Mouse (Mus musculus) liver, embryonic 14.5 days (tissue): ENCODE data around the gene Gck. TPM values are rescaled to one million over a fixed set of nuclear protein-coding genes. Genes with fewer than 3 reads are reported as not detected.

Experiments used
- ATAC-seq: fragments of 200-750 bp; cut with Nextera tagmentation; 2 replicates; pipeline ENCODE4 v1.8.0; 2017; ENCODE audit warnings: moderate number of reproducible peaks, mild to moderate bottlenecking, moderate library complexity; ENCODE audit not compliant: insufficient read depth
- DNase-seq, 3 experiments: peaks; one replicate each; pipeline ENCODE4 v3.0.0-alpha.2; 2012 to 2013; ENCODE audit warnings: low read depth in 3 of 3, low spot score in 3 of 3
- H3K27ac ChIP-seq: fragments of 300-500 bp; sonication (generic); 2 replicates; pipeline ENCODE4 v1.5.1; 2014; ENCODE audit warnings: moderate library complexity, mild to moderate bottlenecking, control low read depth, inconsistent platforms
- H3K27me3 ChIP-seq: fragments of 300-500 bp; sonication (generic); 2 replicates; pipeline ENCODE4 v1.6.1; 2014; ENCODE audit warnings: mild to moderate bottlenecking, low read length, moderate library complexity; ENCODE audit not compliant: control insufficient read depth, insufficient read depth
- H3K36me3 ChIP-seq: fragments of 300-500 bp; sonication (generic); replicated peaks from 2 replicates; pipeline ENCODE4 v1.6.1; 2014; ENCODE audit warnings: low read depth; ENCODE audit not compliant: control insufficient read depth, insufficient read depth
- H3K4me1 ChIP-seq, 2 experiments: fragments of 200-500 bp in 1 of 2; fragments of 300-500 bp in 1 of 2; sonication (generic) in 1 of 2; replicated peaks; 2 replicates each; pipeline ENCODE4 v1.6.1; 2012 to 2014; ENCODE audit warnings: antibody characterized with exemption in 1 of 2, inconsistent platforms in 1 of 2, low read length in 1 of 2; ENCODE audit not compliant: control insufficient read depth in 2 of 2, insufficient read depth in 2 of 2
- H3K4me2 ChIP-seq: fragments of 300-500 bp; sonication (generic); 2 replicates; pipeline ENCODE4 v1.6.1; 2014; ENCODE audit warnings: low read depth, mild to moderate bottlenecking, control low read depth, moderate library complexity
- H3K4me3 ChIP-seq, 2 experiments: fragments of 200-500 bp in 1 of 2; fragments of 300-500 bp in 1 of 2; sonication (generic) in 1 of 2; 2 replicates each; pipeline ENCODE4 v1.5.1; 2012 to 2014; ENCODE audit warnings: low read depth in 2 of 2, low read length in 2 of 2, mild to moderate bottlenecking in 2 of 2, control low read depth in 1 of 2, inconsistent platforms in 1 of 2, moderate library complexity in 1 of 2; ENCODE audit not compliant: insufficient read depth in 1 of 2
- H3K9ac ChIP-seq: fragments of 300-500 bp; sonication (generic); replicated peaks from 2 replicates; pipeline ENCODE4 v1.6.1; 2014; ENCODE audit warnings: mild to moderate bottlenecking, control low read depth, moderate library complexity
- H3K9me3 ChIP-seq: fragments of 300-500 bp; sonication (generic); 2 replicates; pipeline ENCODE4 v1.6.1; 2016; ENCODE audit warnings: low read length, mixed read lengths; ENCODE audit not compliant: control insufficient read depth
- CTCF ChIP-seq: IDR thresholded peaks from 2 replicates; pipeline ENCODE4 v1.5.1; 2016; ENCODE audit warnings: antibody characterized with exemption, low read depth, control low read depth
- EP300 ChIP-seq: IDR thresholded peaks from 2 replicates; pipeline ENCODE4 v1.6.1; 2016; ENCODE audit warnings: antibody characterized with exemption, low read depth
- WGBS: fragments of 180-500 bp; shearing (Covaris S2); extraction: QIAGEN DNeasy Blood & Tissue Kit; methylation state at CpG from one replicate; pipeline ENCODE4 v1.1.7; 2014; ENCODE audit not compliant: insufficient replicate concordance; 5-methylcytosine and 5-hydroxymethylcytosine counted together
- polyA plus RNA-seq, 2 experiments: library from polyadenylated mRNA; depleted of rRNA in 1 of 2; stranded (reverse) in 1 of 2; unstranded in 1 of 2; fragments of >200 nt; fragmentation: Nextera tagmentation in 1 of 2; extraction: Ambion mirVana in 1 of 2; gene quantifications; 2 replicates each; pipeline versions ENCODE4 v1.2.1 to v1.2.3; 2012 to 2014

The Gck gene
- polyA plus RNA-seq, 2 experiments = 0.15 to 0.20 TPM

- Histone ChIP-seq H3K4me1 (no peaks in the 10 kb centered on the region), H3K9ac (no peak overlapping the region), H3K9me3 (no peaks in the 10 kb centered on the region), H3K27ac (no peak overlapping the region), H3K4me3 (no peak overlapping the region), H3K4me2 (no peak overlapping the region), H3K36me3 (no peaks in the 10 kb centered on the region), H3K27me3 (no peaks in the 10 kb centered on the region)
- ATAC-seq (no peak), DNase-seq (no peak)
- TF ChIP-seq CTCF = no peak
- TF ChIP-seq EP300 = no peak
- 25% methylated on average over 6 of the region's 6 CpGs for WGBS
These were observed 24.2 kb upstream of the Gck start for GRCm38 (mm10) chr11:5974053-5974452.

GRCm38 (mm10) chr11:5973151-5973550 is 23.3 kb upstream of the Gck start:
- H3K9ac ChIP-seq = no peak overlapping the region
- no peaks in the 10 kb centered on the region for H3K4me1 ChIP-seq
- WGBS = 39% methylated on average over 7 of the region's 7 CpGs
- no peaks in the 10 kb centered on the region for H3K27me3 ChIP-seq
- H3K36me3 ChIP-seq = no peaks in the 10 kb centered on the region
- no peak for ATAC-seq
- no peaks in the 10 kb centered on the region for H3K9me3 ChIP-seq
- H3K4me2 ChIP-seq = no peak overlapping the region
- no peak for DNase-seq
- TF ChIP-seq EP300 = no peak
- no peak for TF ChIP-seq CTCF
- no peak overlapping the region for H3K27ac ChIP-seq
- no peak overlapping the region for H3K4me3 ChIP-seq

DNA sequence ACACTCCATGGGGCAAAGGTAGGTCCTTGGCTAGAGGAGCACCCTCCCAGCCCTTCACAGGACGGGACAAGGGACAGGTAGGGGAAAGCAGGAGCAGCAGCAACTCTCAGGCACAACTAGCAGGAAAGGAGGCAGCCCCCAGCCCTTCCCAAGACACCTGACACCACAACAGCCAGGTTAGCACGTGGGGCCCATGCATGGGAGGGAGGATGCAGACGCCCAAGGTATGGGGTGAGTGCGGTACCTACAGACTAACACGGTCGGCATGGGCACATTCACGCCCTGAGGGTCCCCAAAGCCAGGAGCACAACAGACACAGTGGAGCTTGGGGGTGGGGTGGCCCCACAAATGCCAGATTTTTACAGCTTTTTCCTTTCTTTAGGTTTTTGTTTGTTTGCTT is 21.3 kb upstream of the Gck start:
- no peaks in the 10 kb centered on the region for H3K4me1 ChIP-seq
- no peak for ATAC-seq
- no peak overlapping the region for H3K4me2 ChIP-seq
- no peak for TF ChIP-seq EP300
- TF ChIP-seq CTCF = no peak
- WGBS = 66% methylated on average over 7 of the region's 7 CpGs
- no peak overlapping the region for H3K4me3 ChIP-seq
- no peaks in the 10 kb centered on the region for H3K9me3 ChIP-seq
- no peak overlapping the region for H3K9ac ChIP-seq
- H3K27me3 ChIP-seq = no peaks in the 10 kb centered on the region
- H3K27ac ChIP-seq = no peak overlapping the region
- no peaks in the 10 kb centered on the region; the same call in 1 of the 2 replicates for H3K36me3 ChIP-seq
- no peak for DNase-seq

DNA sequence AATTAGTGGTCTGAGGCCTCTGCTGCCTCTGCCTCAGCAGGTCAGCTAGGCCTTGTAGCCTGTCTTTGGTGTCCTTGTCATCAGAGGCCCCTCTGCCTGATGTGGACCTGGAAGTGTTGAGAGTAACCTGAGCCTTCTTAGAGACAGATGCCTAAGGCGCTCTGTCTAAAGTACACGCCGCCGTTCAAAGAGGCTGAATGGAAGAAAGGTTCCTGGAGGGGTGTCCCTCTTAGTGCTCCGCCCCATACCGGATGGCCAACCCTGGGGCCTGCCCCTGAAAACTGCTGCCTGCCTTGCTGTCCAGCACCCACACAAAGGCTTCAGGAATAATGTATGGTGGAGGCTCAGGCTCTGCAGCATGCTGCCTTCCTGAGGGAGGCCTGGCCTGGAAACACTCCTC is 18.3 kb upstream of the Gck start:
- no peak overlapping the region for H3K27ac ChIP-seq
- no peak overlapping the region for H3K9ac ChIP-seq
- no peaks in the 10 kb centered on the region for H3K27me3 ChIP-seq
- DNase-seq = no peak
- 87% methylated on average over 6 of the region's 6 CpGs for WGBS
- H3K4me3 ChIP-seq = no peak overlapping the region
- H3K4me1 ChIP-seq = no peaks in the 10 kb centered on the region
- TF ChIP-seq CTCF = no peak
- TF ChIP-seq EP300 = no peak
- peaks cover 23% of the 10 kb centered on the region for H3K36me3 ChIP-seq
- H3K9me3 ChIP-seq = no peaks in the 10 kb centered on the region
- no peak overlapping the region for H3K4me2 ChIP-seq
- no peak for ATAC-seq

- no peak for ATAC-seq
- peaks cover 35% of the 10 kb centered on the region for H3K36me3 ChIP-seq
These were observed 16.9 kb upstream of the Gck start for GRCm38 (mm10) chr11:5966751-5967150.

More at GRCm38 (mm10) chr11:5966751-5967150, 16.9 kb upstream of the Gck start:
- H3K9me3 ChIP-seq = no peaks in the 10 kb centered on the region
- H3K9ac ChIP-seq = no peak overlapping the region
- H3K4me1 ChIP-seq = no peaks in the 10 kb centered on the region
- no peak overlapping the region for H3K27ac ChIP-seq
- H3K27me3 ChIP-seq = no peaks in the 10 kb centered on the region
- TF ChIP-seq EP300 (no peak), CTCF (no peak)
- H3K4me3 ChIP-seq = no peak overlapping the region
- DNase-seq = no peak
- WGBS = 66% methylated on average over 3 of the region's 3 CpGs
- H3K4me2 ChIP-seq = no peak overlapping the region
